In the genomic region with DNA sequence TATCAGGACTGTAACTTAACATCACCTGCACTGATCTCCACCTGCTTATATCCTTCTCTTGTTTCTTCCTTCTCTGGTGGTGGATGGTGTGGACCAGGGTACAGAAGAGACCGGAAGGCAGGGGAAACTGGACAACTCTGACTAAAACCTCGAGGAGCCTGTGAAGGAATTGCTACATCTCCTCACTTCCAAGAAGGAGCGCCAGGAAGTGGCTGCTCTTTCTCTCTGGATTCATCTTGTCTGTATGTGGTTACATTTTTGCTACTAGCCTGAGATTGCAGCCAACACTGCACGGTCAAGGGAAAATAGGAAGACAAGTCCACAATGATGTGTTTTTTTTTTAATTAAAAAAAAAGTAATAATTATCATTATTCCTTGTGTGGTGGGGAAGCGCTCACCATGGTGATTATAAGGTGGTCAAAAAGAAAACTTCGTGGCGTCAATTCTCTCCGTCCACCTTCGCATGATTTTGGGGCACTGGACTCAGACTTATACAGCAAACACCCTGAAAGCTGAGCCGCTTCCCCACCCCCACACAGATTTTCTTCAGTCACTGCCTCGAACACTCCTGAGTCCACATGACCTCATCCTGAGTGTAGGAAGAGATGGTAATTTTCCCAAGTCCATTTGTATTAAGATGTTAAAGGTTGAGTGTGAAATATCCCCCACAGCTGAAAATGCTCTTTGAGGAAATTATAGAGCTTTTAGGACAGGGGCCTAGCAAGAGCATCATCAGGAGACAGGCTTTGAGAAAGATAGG, we compare ENCODE assay signal across 19 mouse cellular contexts.
DNase-seq lines count a peak whose midpoint lies in the region; ATAC-seq lines count a peak whose summit lies in the region.
"Had no signal": no experiment of that assay in that cellular context is flagged by ENCODE, and none has a peak within 500 bp of the region (broad histone marks: within the 10 kb centered on the region; RNA-seq: fewer than 3 reads in every experiment).

No protein-coding gene starts in this region.

- intact Hi-C loops in heart, postnatal 25 days (cut with DNase I): no loop called here

- no peak for ATAC-seq in erythroid progenitor cell, adult 5-6 weeks (replicated peaks; ENCODE audit: low FRiP score, poor library complexity, severe bottlenecking)
- ATAC-seq: activated CD4-positive, CD25-positive, alpha-beta regulatory T cell, adult 4 months; forebrain, embryonic 13.5 days; forebrain, embryonic 15.5 days; forebrain, postnatal 0 days; Patski had no signal

- peak; percentile 34 for DNase-seq in heart, adult 11 months
- no peak for DNase-seq in heart, postnatal 25 days (ENCODE audit: low spot score)
- DNase-seq in testis, postnatal 14 days (ENCODE audit: low spot score): peak; percentile 23
- DNase-seq in testis, postnatal 10 days (ENCODE audit: low spot score): no peak
- DNase-seq: adrenal gland, adult 8-10 months; adrenal gland, postnatal 14 days; adrenal gland, postnatal 36 days; cerebellum, adult 11-12 months; cerebellum, adult 2 months; cerebellum, adult 9-10 months; cerebellum, postnatal 10 days; cerebellum, postnatal 25 days; embryo, embryonic 11 days; forebrain, postnatal 0 days had no signal

Comparison
In these comparisons a context has a peak if more than half of its experiments do, and no peak if none do; other contexts are left out.
1. DNase-seq: peak in heart, adult 11 months (single experiment) and testis, postnatal 14 days (single experiment); none in heart, postnatal 25 days (single experiment) and testis, postnatal 10 days (single experiment).